Comparison of ENCODE assay signal across 16 mouse cellular contexts in the genomic region with DNA sequence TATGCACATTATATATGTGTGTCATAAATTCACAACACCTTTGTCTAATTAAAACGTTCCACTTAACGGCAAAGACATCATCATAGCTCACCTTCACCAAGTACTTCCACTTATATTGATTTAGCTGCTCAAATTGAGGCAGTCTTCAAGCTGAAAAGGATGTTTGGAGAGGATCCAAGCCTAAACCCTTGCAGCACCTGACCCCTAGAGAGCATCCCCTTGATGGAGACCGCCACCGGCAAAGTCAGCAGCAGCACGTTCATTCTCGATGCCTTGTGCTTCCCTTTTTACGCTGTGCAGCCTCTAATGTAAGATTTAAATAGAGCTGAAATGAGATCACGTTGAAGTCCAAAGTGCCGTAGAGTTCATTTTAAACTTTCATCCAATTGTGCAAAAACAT. TPM values are rescaled to one million over a fixed set of nuclear protein-coding genes. Genes with fewer than 3 reads are reported as not detected.
"Had no signal": no experiment of that assay in that cellular context is flagged by ENCODE, and none has a peak within 500 bp of the region (broad histone marks: within the 10 kb centered on the region; RNA-seq: fewer than 3 reads in every experiment).

No protein-coding gene starts in this region.

- H3K27ac ChIP-seq: kidney, postnatal 0 days; limb, embryonic 12.5 days; liver, embryonic 13.5 days; lung, embryonic 15.5 days; macrophage; neural tube, embryonic 12.5 days had no signal

- H3K4me2 ChIP-seq: limb, embryonic 12.5 days; liver, embryonic 13.5 days; lung, embryonic 15.5 days; neural tube, embryonic 12.5 days had no signal

- H3K4me1 ChIP-seq: limb, embryonic 12.5 days; liver, embryonic 13.5 days; lung, embryonic 15.5 days; megakaryocyte, embryonic 14.5 days; neural tube, embryonic 12.5 days had no signal

- H3K36me3 ChIP-seq: limb, embryonic 12.5 days; liver, embryonic 13.5 days; lung, embryonic 15.5 days; neural tube, embryonic 12.5 days had no signal

- ATAC-seq: liver, postnatal 0 days had no signal

- H3K4me3 ChIP-seq: limb, embryonic 12.5 days; liver, embryonic 13.5 days; lung, embryonic 15.5 days; megakaryocyte, embryonic 14.5 days; myocyte; neural tube, embryonic 12.5 days had no signal

- DNase-seq: kidney, adult 11 months; kidney, adult 9 months; kidney, postnatal 36 days; liver; liver, embryonic 13.5 days; liver, postnatal 0 days; lung, postnatal 14 days; right cerebral cortex, postnatal 14 days; thymus, postnatal 36 days had no signal

- H3K27me3 ChIP-seq: limb, embryonic 12.5 days; liver, embryonic 13.5 days; lung, embryonic 15.5 days; megakaryocyte, embryonic 14.5 days; neural tube, embryonic 12.5 days had no signal

- H3K9ac ChIP-seq: limb, embryonic 12.5 days; liver, embryonic 13.5 days; liver, postnatal 0 days; lung, embryonic 15.5 days; neural tube, embryonic 12.5 days had no signal

- H3K9me3 ChIP-seq: limb, embryonic 12.5 days; liver, embryonic 13.5 days; lung, embryonic 15.5 days; megakaryocyte, embryonic 14.5 days; neural tube, embryonic 12.5 days had no signal

RNA-seq across cellular contexts. Expression of a gene that starts 20.7 kb away (rescaled TPM):
- polyA plus RNA-seq: liver, postnatal 0 days; macrophage had no signal
